Mouse (Mus musculus): Measurements from ENCODE around the gene Shisal2b.

DNA sequence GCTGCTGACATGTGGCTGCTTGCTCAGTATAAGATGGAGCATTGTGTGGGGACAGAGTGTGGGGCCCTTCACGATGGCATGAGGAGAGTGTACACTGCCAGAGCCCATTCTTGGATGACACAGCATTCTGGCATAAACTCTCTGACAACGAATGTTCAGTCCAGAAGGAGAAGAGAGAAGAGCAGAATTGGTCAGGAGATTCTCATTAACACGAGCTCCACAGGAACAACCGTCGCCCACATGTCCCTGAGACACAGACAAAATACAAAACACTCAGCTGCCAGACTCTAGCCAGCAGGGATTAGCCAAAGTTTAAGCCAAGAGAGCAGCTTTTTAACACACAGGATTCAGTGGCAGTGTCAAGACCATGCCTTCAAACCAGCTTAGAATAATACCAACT is 3.0 kb upstream of the Shisal2b start:
- no peak for TF ChIP-seq CTCF (IDR thresholded peaks at IDR 0.05; ENCODE audit: low read depth)
- TF ChIP-seq EP300 (IDR thresholded peaks at IDR 0.05; ENCODE audit: low read depth), result no peak

Measured in liver, embryonic 14.5 days (tissue).